Mouse (Mus musculus) erythroblast, embryonic 14.5 days (primary cell): ENCODE measurements around the gene Tspan14. TPM values are rescaled to one million over a fixed set of nuclear protein-coding genes. Genes with fewer than 3 reads are reported as not detected.
A peak's percentile ranks its signal among the peaks of the same experiment; 100 is the strongest.

ENCODE experiments used
- H3K27me3 ChIP-seq: 2 replicates; pipeline ENCODE4 v1.6.1; 2012; ENCODE audit warnings: inconsistent platforms; ENCODE audit not compliant: control insufficient read depth
- H3K36me3 ChIP-seq: 2 replicates; pipeline ENCODE4 v1.6.1; 2012; ENCODE audit warnings: mild to moderate bottlenecking, inconsistent platforms; ENCODE audit not compliant: control insufficient read depth
- H3K4me1 ChIP-seq: 2 replicates; pipeline ENCODE4 v1.6.1; 2012; ENCODE audit warnings: inconsistent platforms; ENCODE audit not compliant: control insufficient read depth
- H3K4me3 ChIP-seq: replicated peaks from 2 replicates; pipeline ENCODE3; 2012; ENCODE audit warnings: moderate library complexity, mild to moderate bottlenecking, inconsistent platforms
- H3K9me3 ChIP-seq: 2 replicates; pipeline ENCODE4 v1.6.1; 2012; ENCODE audit warnings: low read length, inconsistent platforms, mixed read lengths; ENCODE audit not compliant: control insufficient read depth
- GATA1 ChIP-seq: IDR thresholded peaks from 2 replicates; pipeline ENCODE4 v1.6.1; 2012; ENCODE audit warnings: low read length, inconsistent platforms, mixed read lengths
- TAL1 ChIP-seq: IDR thresholded peaks from 3 replicates; pipeline ENCODE4 v1.6.1; 2012; ENCODE audit warnings: low read length, inconsistent platforms, mixed read lengths
- polyA plus RNA-seq: library from polyadenylated mRNA; stranded (reverse); fragments of >175 nt; gene quantifications from 2 replicates; pipeline ENCODE4 v1.2.3, GENCODE M21; 2012

Gene Tspan14
- polyA plus RNA-seq, 1 experiment = 0.33 TPM

- no peaks in the 10 kb centered on the region for H3K9me3 ChIP-seq
- H3K27me3 ChIP-seq = no peaks in the 10 kb centered on the region
- no peaks in the 10 kb centered on the region for H3K36me3 ChIP-seq
- TF ChIP-seq GATA1 = no peak
- no peak for TF ChIP-seq TAL1
- H3K4me3 ChIP-seq = no peak overlapping the region
- peaks cover 28% of the 10 kb centered on the region for H3K4me1 ChIP-seq
These were observed 19.0 kb upstream of the Tspan14 start for GRCm38 (mm10) chr14:40985635-40986034.

GRCm38 (mm10) chr14:40979723-40980122 lies 13.1 kb upstream of the Tspan14 start:
- no peaks in the 10 kb centered on the region for H3K27me3 ChIP-seq
- no peak for TF ChIP-seq TAL1
- TF ChIP-seq GATA1 = no peak
- no peaks in the 10 kb centered on the region for H3K36me3 ChIP-seq
- H3K4me1 ChIP-seq = peaks cover 15% of the 10 kb centered on the region
- H3K9me3 ChIP-seq = no peaks in the 10 kb centered on the region
- H3K4me3 ChIP-seq = no peak overlapping the region

GRCm38 (mm10) chr14:40979002-40979401 lies 12.4 kb upstream of the Tspan14 start:
- no peak for TF ChIP-seq TAL1
- TF ChIP-seq GATA1 = no peak

GRCm38 (mm10) chr14:40975127-40975721 lies 8.6 kb upstream of the Tspan14 start:
- peaks cover 17% of the 10 kb centered on the region for H3K4me1 ChIP-seq
- H3K4me3 ChIP-seq = no peak overlapping the region
- H3K36me3 ChIP-seq = no peaks in the 10 kb centered on the region
- H3K9me3 ChIP-seq = no peaks in the 10 kb centered on the region
- TF ChIP-seq GATA1 (no peak), TAL1 (no peak)
- H3K27me3 ChIP-seq = no peaks in the 10 kb centered on the region

More at GRCm38 (mm10) chr14:40979002-40979401, 12.4 kb upstream of the Tspan14 start:
- Histone ChIP-seq H3K4me1 (peaks cover 15% of the 10 kb centered on the region), H3K4me3 (no peak overlapping the region), H3K27me3 (no peaks in the 10 kb centered on the region), H3K9me3 (no peaks in the 10 kb centered on the region), H3K36me3 (no peaks in the 10 kb centered on the region)

- Histone ChIP-seq H3K9me3 (no peaks in the 10 kb centered on the region), H3K36me3 (no peaks in the 10 kb centered on the region), H3K27me3 (peaks cover 9% of the 10 kb centered on the region), H3K4me3 (no peak overlapping the region), H3K4me1 (peaks cover 60% of the 10 kb centered on the region)
- no peak for TF ChIP-seq TAL1
- no peak for TF ChIP-seq GATA1
These were observed 1.4 kb upstream of the Tspan14 start for GRCm38 (mm10) chr14:40968051-40968450.

GRCm38 (mm10) chr14:40967598-40967900 lies 942 bp upstream of the Tspan14 start:
- H3K9me3 ChIP-seq = no peaks in the 10 kb centered on the region
- H3K4me1 ChIP-seq = peaks cover 64% of the 10 kb centered on the region

GRCm38 (mm10) chr14:40966862-40967597 lies 423 bp upstream of the Tspan14 start:
- H3K27me3 ChIP-seq = peaks cover 9% of the 10 kb centered on the region
- H3K4me3 ChIP-seq = peak overlapping the region; percentile 82
- peaks cover 68% of the 10 kb centered on the region for H3K4me1 ChIP-seq
- TF ChIP-seq GATA1 (no peak), TAL1 (no peak)
- no peaks in the 10 kb centered on the region for H3K36me3 ChIP-seq
- H3K9me3 ChIP-seq = no peaks in the 10 kb centered on the region

More at GRCm38 (mm10) chr14:40967598-40967900, 942 bp upstream of the Tspan14 start:
- Histone ChIP-seq H3K36me3 (no peaks in the 10 kb centered on the region), H3K4me3 (peak overlapping the region; percentile 82), H3K27me3 (peaks cover 9% of the 10 kb centered on the region)
- no peak for TF ChIP-seq GATA1
- no peak for TF ChIP-seq TAL1

GRCm38 (mm10) chr14:40965507-40966356 lies 875 bp downstream of the Tspan14 start:
- no peaks in the 10 kb centered on the region for H3K9me3 ChIP-seq
- peaks cover 73% of the 10 kb centered on the region for H3K4me1 ChIP-seq
- H3K27me3 ChIP-seq = peaks cover 9% of the 10 kb centered on the region
- no peak for TF ChIP-seq GATA1
- TF ChIP-seq TAL1 = no peak
- no peaks in the 10 kb centered on the region for H3K36me3 ChIP-seq
- peak overlapping the region; percentile 82 for H3K4me3 ChIP-seq

- Histone ChIP-seq H3K36me3 (no peaks in the 10 kb centered on the region), H3K27me3 (peaks cover 9% of the 10 kb centered on the region), H3K9me3 (no peaks in the 10 kb centered on the region), H3K4me3 (peak overlapping the region; percentile 82), H3K4me1 (peaks cover 81% of the 10 kb centered on the region)
- no peak for TF ChIP-seq TAL1
- no peak for TF ChIP-seq GATA1
These were observed 1.7 kb downstream of the Tspan14 start for GRCm38 (mm10) chr14:40964881-40965280.
